Mouse (Mus musculus): ENCODE measurements around the gene Cwc25.
"Not testable (repeated sequence)": the region's sequence is repeated elsewhere in the genome, so short reads cannot be mapped to it uniquely, and the experiment has no call there.

Cwc25 gene

DNA sequence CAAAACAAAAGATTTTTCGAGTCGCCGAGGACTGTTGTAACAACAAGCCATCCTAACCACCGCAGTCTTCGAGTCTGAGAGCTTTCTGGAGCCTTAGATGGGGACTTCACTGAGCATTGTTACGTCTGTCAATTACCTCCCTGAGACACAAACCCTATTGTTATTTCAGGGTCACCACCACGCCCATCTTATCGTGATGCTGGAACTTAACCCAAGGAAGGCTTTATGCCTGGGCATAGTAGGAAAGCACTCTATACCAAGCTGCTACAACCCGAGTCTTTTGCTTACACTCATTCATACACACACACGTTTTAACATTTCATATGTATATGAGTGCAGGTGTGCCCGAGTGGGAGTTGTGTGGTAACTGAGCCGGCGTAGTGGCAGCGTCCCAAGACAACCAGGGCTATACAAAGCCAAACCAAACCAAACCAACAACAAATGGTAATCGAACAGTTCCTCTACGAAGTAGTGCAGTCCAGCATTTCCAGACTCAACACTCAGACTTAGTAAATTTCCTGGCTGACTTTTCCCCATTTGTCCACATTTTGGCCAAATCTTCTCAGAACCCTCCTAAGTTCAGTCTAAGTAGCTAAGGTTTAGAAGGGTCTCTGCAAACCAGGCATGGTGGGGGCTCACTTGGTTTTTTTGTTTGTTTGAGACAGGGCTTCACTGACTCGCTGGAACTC, 9.6 kb upstream of the Cwc25 start, which contains the start of gene 1700001P01Rik:
Gene 1700001P01Rik, minus strand, starts transcription at position 111 of the 689 bp plus-strand sequence.
- DNase-seq (ENCODE audit: low read depth, low spot score) = peak; percentile 85

DNA sequence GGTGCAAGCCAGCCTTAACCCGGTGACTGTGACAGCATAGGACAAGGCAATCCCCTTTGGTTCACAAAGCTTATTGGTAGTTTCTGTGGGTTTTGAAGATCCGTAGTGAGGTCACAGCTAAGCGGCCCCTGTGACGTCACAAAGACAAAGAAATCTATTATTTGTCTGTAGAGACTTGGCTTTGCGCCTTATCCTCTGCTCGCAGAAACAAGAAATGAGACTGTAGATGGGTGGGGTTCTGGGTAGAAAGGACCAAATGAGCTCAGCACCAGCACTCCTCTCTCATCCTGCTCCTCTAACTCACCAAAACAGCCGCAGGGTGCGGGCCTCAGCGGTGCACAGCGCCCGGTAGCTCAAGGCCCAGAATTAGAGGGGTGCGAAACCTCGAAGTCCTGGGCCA, 8.8 kb upstream of the Cwc25 start:
- DNase-seq (ENCODE audit: low read depth, low spot score) = no peak

DNA sequence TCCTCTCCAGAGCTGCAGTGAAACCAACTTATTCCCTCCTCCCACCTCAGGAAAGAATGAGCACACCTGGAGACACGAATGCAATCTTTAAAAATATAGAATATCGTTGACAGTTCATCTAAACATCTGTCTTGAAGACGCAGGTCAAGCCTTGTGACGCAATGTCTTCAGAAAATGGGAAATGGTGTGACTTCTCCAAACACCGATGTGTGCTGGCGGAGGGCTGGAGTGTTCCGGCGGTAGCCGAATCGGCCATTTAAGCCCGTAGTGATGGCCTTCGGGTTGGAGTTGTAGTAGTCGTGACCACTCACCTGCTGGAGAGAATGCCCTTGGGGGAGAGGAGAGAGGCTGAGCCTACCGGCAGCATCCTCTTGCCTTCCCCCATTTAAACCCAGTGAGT, 5.1 kb upstream of the Cwc25 start:
- no peak for DNase-seq (ENCODE audit: low read depth, low spot score)

DNA sequence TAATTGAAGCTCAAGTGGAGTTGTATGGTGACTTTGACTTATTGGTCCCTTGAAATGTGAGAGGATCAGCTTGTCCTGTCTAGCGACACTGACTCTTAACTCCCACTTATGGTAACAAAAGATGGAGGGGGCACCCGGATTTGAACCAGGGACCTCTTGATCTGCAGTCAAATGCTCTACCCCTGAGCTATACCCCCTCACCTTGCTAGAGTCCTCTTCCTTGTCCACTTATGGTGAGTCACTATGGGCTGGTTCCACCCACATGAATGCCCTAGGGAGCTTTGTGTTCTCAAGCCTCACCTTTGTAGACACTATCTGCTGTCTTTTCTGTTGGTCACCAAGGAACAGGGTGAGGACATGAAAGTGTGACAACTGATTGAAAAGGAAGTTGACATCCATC, 3.3 kb upstream of the Cwc25 start:
- peak; percentile 46 for DNase-seq (ENCODE audit: low read depth, low spot score)

DNA sequence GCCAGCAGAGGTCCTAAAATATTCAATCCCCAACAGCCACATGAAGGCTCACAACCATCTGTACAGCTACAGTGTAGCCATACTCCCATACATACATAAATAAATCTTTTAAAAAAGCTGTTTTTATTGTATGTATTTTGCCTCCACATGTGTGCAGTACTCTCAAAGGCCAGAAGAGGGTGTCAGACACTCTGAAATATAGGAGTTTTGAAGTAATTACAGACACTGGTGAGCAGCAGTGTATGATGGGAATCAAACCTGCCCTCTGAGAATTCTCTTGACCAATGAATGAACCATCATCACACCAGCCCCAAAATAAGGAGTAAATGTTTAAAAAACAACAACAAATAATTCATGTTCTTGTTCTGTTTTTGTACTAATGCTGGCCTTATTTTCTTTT, 4.7 kb downstream of the Cwc25 start:
- DNase-seq (ENCODE audit: low read depth, low spot score) = peak; percentile 65

DNA sequence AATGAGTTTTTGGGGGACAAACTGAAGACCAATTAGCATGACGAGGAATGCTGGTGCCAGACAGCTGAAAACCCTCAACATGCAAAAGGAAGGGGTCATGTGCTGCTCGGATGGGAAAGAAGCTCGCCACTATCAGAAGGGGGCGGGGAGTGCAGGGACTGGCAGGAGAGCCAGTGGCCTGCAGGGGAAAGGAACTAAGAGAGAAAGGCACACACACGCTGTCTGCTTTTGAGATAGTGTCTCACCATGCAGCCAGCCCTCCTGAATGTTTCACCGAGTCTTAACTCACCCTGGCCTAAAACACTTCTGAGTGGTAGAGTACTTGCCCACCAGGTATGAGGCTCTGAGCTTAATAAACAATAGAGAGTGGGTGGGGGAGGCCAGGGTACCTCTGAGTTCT, 7.4 kb downstream of the Cwc25 start:
- DNase-seq (ENCODE audit: low read depth, low spot score) = no peak

DNA sequence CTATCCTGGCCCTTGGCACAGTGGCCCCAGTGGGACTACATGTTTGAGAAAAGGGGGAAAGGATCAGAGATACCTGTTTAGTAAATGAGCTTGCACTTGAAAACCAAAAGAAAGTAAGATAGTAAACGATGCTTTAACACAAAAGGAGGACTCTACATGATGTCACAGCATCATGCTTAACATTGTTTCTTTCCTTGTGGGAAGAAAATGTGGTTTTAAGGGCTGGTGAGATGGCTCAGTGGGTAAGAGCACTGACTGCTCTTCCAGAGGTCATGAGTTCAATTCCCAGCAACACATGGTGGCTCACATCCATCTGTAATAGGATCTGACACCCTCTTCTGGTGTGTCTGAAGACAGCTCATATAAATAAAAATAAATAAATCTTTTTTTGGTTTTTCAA, 8.2 kb downstream of the Cwc25 start:
- DNase-seq (ENCODE audit: low read depth, low spot score) = no peak

DNA sequence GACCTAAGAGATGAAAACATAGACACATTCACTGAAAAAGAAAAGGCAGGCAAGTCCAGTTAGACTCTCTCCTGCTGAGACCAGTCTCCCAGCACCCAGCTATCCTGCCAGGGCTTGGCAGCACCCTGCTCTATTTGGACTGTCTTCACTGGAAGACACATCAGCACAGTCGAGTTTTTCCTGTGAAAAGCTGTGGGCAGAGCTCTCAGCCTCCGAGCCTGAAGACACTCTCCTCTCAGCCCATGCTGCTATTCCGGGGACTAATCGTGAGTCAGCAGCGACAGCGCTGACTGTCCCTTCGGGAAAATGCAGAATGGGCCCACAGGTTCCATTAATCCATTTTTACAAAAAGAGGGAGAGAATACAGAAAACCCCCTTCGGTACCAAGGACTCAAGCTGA, 13.1 kb downstream of the Cwc25 start:
- no peak for DNase-seq (ENCODE audit: low read depth, low spot score)

DNA sequence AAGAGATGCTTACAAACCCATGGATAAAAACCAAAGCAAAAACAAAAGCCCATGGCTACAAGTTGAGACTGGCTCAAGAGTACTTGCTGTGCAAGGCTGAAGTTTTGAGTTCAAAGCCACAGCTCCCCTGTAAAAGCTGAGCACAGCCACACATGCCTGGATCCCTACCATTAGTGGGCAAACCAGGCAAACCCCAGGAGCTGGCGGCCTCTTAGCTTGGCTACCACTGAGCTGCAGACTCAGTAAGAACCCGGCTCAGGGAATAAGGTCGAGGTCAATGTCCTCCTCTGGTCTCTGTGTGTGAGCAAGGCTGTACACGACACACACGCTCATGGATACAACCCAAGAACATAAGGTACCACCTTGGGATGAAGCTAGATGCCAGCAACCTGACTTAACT, 17.9 kb downstream of the Cwc25 start:
- DNase-seq (ENCODE audit: low read depth, low spot score) = no peak

DNA sequence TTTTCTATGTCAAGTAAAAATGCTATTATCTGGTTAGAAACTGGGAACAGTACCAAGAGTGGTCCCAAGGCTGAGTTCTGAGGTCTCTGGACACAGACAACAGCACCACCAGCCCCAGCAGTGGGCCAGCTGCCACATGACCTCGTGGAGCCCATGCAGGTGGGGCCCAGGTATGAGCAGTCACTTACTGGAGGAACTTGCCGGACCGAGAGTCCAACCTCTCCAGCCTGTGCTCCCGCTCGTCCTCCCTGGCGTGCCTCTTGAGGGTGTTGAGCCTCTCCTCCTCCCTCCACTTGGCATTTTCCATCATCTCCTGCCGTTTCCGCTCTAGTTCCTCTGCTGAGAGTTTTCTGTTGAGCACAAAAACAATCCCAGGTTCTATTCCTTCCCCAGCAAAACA, 18.6 kb downstream of the Cwc25 start:
- no peak for DNase-seq (ENCODE audit: low read depth, low spot score)

DNA sequence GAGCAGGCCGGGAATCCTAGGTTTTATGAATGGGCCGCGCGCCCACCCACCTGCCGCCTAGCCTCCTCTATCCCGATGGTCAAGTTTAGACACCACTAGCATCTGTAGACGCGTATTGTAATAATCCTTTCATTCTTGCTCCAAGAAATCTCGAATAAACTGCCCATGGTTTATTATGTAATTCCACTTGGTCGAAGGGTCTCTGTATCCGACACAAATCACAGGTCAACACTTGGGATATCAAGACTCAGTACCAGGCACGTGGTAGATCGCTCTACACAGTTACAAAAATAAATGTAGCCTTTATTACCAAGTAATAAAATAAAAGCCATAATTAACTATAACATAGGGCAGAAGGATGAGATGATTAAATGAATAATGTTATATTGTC, 21.0 kb downstream of the Cwc25 start:
- DNase-seq (ENCODE audit: low read depth, low spot score) = no peak

DNA sequence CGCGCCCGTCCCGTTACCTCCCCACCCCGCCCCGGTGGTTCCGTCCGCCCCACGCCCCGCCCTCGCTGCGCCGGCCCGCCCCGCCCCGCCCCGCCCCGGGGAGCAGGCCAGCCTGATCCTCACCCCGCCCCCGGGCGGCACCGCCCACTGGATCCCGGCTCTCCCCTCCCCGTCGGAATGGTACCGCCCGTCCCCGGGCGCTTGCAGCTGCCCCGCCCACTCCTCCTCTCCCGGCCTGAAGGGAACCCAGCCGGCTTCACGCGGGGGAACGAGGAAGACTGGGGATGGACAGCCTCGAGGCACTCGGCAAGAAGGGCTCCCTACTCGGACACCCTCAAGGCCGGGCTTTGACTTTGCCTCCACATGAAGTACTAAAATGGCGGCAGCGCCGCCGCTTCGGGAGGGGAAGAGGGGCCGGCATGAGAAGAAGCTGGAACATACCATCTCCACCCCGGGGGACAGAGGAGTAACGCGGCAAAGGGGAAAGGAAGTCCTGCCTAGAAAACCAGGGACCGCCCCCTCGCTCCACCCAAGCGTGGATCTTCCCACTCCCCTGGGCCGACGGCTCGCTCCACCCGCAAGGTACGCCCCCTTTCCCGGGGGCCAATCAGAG, 21.5 kb downstream of the Cwc25 start:
- peak; percentile 100 for DNase-seq (ENCODE audit: low read depth, low spot score)

DNA sequence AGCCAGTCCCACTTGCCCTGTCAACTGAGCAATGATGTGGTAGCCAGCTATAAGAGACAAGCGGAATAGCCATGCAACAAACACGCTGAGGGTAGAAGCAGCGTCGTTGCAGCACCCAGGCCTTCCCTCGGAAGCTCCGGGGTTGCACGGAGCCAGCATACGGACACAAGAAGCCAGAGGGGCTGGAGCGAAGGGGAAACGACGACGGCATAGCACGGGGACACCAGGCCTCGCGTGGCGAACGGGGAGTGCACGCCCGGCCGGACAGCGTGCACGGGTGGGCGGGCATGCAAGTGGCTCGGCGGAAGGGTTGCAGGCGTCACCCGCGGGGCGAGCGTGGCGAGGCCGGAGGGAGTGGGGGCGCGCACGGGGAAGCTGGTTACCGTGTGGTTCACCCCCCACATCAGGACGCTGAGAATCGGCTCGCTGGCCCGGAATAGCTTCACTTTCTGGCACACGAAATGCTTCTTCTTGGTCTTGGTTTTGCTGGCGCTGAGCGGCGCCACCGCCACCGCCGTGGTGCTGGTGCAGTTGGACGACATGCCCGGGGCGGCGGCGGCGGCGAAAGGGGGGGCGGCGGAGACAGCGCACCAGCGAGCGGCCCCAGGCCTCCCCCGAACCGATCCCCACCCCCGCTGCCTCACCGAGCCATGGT, 22.2 kb downstream of the Cwc25 start, which contains the start of gene Pip4k2b:
Gene Pip4k2b, minus strand, starts transcription at position 642 of the 655 bp plus-strand sequence.
- no peak for DNase-seq (ENCODE audit: low read depth, low spot score)

DNA sequence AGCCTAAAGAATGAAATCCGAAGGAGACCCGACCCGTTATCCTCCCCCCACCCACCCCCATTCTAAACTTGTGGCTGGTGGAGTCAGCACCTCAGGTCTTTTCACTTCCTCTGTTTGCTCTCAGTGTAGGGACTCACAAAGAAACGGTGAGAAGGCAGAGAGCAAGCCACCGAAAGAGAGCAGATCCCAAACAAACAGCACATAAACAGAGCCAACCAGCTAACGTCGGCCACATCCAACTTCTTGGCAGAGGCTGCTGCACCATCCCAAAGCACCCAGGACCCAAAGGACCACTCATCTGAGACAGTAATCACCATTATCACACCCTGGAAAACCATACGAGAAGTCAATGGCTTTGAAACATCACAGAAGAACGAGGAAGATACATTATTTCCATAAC, 22.9 kb downstream of the Cwc25 start:
- no peak for DNase-seq (ENCODE audit: low read depth, low spot score)

DNA sequence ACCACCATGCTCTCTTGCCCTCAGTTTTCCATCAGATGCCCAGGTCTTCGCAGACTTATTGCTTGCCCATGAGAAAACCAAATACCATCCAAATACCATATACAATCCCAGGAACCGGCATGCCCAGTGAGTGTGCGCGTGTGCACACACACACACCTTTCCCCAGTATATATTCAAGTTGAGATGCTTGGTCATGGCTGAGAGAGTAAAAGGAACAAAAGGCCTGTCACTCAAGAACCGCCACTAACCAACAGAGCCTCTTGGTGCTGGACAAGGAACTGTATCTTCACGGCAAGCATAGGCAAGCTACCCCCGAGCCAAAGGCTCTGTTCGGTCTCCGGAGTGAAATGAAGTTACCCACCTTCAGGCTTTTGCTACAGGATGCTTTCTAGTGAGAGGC, 23.8 kb downstream of the Cwc25 start:
- no peak for DNase-seq (ENCODE audit: low read depth, low spot score)

DNA sequence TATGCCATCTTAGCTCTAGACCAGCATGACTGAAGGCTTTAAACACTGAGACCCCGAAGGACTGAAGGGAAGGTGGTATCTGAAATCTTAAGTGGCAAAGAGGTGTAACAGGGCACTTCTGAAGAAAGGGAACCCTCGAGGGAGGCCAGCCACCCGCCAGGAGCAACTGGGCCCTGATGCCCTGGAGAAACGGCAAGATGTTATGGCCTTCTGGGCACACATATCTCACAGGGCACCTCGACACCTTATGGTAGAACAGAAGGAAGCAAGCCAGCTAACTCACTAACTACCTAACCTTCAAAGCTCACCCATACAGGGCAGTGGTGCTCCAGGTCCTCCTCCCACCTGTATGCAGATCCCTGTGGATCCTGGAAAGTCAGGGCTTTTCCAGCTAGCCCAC, 24.2 kb downstream of the Cwc25 start:
- no peak for DNase-seq (ENCODE audit: low read depth, low spot score)

DNA sequence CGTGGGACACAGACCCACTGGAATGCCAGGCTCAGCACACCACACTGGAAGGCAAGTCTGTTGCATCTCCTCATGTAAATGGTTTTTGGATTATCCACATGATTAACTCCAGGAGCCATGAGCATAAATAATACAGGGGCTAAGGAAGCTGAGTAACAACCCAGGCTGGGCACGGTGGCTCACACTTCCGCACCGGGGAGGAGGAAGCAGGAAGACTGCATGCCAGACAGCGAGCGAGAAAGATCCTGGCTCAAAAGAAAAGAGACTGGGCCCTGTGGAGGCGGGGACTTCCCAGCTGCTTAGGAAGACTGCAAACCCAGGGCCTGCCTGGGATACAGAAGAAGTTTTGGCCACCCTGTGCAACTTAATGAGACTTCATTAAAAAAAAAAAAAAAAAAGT, 26.2 kb downstream of the Cwc25 start:
- peak; percentile 39 for DNase-seq (ENCODE audit: low read depth, low spot score)

DNA sequence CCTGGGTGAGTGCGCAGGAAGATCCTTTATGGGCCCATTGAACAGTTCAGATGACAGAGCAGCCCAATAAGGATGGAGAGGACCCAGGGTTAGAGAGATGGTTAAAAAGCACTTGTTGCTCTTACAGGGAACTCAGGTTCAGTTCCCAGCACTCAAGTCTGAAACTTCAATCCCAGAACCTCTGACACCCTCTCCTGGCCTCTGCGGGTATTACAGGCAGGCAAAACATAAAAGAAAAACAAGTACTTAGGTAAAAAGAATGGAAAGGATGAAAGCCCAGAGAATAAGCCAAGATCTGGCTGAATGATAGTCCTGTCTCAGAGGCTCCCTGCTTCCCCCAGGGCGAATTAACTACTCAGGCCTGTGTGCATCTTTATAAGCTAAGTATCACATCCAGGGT, 27.2 kb downstream of the Cwc25 start:
- DNase-seq (ENCODE audit: low read depth, low spot score) = peak; percentile 87

DNA sequence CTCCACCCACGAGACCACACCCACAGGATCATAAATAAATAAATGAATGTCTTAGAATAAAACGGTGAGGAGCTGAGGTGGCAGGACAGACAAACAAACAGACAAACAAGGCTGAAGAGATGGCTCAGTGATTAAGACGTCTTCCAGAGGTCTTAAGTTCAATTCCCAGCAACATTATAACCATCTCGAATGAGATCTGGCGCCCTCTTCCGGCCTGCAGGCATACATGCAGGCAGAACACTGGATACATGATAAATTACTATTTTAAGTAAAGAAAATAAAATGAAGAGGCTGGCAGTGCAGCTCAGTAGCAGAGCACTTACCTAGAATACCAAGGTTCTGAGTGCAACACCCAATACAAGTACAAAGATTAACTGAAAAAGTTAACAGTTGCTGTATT, 27.7 kb downstream of the Cwc25 start:
- peak; percentile 77 for DNase-seq (ENCODE audit: low read depth, low spot score)

DNA sequence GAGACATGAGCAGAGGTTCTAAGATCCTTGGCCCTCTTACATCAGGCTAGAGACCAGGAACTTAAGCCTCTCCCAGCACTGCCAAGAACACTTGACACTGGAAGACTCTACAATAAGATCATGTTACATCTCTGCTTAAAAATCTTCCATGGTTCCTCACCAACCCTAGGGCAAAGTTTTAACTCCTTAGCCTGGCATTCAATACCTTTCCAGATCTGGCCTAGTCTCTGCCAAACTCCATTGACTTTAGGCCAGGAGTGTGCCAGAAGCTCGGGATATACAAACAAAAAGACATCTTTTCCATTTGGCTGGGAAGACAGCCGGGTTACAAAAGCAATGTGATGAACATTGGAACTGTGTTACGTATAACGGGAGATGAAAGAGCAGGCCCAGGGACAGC, 28.8 kb downstream of the Cwc25 start:
- no peak for DNase-seq (ENCODE audit: low read depth, low spot score)

DNA sequence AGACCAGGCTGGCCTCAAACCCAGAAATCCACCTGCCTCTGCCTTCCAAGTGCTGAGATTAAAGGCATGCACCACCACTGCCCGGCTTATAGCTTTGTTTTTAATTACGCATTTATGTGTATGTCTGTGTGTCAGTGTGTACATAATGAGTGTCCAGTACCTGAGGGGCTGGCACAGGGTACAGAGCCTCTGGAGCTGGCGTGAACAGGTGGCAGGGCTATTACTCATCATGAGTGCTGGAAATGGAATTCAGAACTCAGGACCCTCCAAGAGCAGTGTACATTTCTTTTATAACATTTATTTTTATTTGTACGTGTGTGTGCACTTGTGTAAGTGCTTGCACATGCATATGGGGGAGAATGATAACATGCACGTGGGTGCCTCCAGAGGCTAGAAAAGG, 29.7 kb downstream of the Cwc25 start:
- DNase-seq (ENCODE audit: low read depth, low spot score) = no peak

DNA sequence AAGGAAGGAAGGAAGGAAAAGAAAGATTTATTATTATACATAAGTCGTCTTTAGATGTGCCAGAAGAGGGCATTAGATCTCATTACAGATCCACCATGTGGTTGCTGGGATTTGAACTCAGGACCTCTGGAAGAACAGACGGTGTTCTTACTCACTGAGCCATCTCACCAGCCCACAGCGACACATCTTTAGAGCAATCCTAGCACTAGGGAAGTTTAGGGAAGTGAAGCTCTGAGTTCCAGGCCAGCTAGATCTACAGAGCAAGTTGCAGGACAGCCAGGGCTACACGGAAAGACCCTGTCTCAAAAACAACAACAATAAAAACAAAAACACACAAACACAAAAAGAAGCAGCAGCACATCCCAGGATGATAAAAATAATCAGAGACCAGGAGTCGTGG, 31.5 kb downstream of the Cwc25 start:
- DNase-seq (ENCODE audit: low read depth, low spot score) = not testable (repeated sequence)

DNA sequence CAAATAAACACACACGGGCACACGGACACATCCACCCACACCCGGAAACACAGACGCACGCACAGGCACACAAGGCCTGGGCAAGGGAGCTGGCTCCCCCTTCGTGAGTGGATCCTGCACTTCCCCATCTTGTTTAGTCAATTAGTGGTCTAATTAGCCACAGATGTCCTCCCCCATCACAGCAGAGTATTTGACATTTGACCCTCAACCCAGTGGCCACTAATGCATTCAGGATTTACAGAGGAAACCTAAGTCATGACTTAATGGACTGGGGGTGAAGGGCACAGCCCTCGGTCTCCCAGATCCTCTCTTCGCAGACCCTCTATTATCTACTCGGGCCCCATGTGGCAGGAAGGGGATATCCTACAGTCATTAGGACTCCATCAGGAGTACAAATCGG, 32.7 kb downstream of the Cwc25 start:
- DNase-seq (ENCODE audit: low read depth, low spot score) = no peak

All from R1 (cell line).